Mouse (Mus musculus) brain, embryonic 14.5 days (tissue): ENCODE measurements around the gene Cdc6. TPM values are rescaled to one million over a fixed set of nuclear protein-coding genes. Genes with fewer than 3 reads are reported as not detected.

ENCODE experiments used
- DNase-seq: peaks from one replicate; pipeline ENCODE4 v3.0.0-alpha.2; 2011; ENCODE audit warnings: low read depth
- CTCF ChIP-seq: fragments of 200-500 bp; IDR thresholded peaks from 2 replicates; pipeline ENCODE4 v1.5.1; 2012; ENCODE audit warnings: inconsistent platforms, mild to moderate bottlenecking, moderate library complexity, borderline replicate concordance; ENCODE audit not compliant: insufficient read depth, insufficient read length; ENCODE audit errors: extremely low read depth
- POLR2A ChIP-seq: fragments of 200-500 bp; IDR thresholded peaks from 2 replicates; pipeline ENCODE4 v1.6.1; 2012; ENCODE audit warnings: mild to moderate bottlenecking, inconsistent platforms, borderline replicate concordance; ENCODE audit not compliant: poor library complexity, insufficient read depth, insufficient read length, severe bottlenecking; ENCODE audit errors: extremely low read depth
- polyA plus RNA-seq: library from polyadenylated mRNA; depleted of rRNA; stranded (reverse); fragments of >200 nt; gene quantifications from 2 replicates; pipeline ENCODE4 v1.2.3, GENCODE M21; 2012; rRNA removed

The Cdc6 gene
- polyA plus RNA-seq = 4.5 and 6.2 TPM in 2 replicates

DNA sequence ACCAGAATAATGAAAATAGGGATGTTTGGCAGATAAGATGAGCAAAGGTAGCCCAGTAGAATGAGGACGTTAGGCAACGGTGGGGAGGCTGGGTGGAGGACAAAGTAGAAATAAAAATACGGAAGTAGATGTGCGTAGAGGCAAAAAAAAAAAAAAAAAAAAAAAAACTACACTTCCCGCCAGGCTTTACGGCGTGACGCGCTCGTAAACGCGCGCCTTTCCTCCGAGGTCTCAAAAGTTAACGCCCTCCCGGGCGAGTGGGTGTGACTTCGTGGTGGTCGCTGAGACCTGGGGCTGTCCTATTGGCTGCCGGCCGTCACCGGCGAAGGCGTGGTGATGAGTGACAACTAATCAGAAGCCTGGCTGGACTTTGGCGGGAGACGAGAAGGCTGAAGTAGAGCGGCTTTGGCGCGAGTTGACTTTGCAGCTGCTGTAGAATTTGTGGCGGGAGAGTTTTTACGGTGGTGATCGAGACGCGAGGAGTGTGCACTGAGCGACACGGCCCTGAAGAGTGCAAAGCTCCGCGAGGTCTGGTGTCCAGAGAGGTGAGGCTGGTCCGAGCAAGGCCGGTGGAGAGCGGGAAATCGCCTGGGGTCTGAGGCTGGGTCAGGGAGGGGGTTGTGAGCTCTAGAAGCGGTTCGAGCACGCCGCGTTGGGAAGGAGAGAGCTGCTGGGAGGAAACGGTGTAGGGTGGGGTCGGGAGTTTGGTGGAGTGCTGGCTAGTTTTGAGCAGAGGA, at the start of gene Cdc6:
Cdc6 (plus strand) TSS at position 365 of the 737 bp plus-strand sequence.
- peak; percentile 99 for DNase-seq
- TF ChIP-seq CTCF = no peak
- TF ChIP-seq POLR2A = no peak

DNA sequence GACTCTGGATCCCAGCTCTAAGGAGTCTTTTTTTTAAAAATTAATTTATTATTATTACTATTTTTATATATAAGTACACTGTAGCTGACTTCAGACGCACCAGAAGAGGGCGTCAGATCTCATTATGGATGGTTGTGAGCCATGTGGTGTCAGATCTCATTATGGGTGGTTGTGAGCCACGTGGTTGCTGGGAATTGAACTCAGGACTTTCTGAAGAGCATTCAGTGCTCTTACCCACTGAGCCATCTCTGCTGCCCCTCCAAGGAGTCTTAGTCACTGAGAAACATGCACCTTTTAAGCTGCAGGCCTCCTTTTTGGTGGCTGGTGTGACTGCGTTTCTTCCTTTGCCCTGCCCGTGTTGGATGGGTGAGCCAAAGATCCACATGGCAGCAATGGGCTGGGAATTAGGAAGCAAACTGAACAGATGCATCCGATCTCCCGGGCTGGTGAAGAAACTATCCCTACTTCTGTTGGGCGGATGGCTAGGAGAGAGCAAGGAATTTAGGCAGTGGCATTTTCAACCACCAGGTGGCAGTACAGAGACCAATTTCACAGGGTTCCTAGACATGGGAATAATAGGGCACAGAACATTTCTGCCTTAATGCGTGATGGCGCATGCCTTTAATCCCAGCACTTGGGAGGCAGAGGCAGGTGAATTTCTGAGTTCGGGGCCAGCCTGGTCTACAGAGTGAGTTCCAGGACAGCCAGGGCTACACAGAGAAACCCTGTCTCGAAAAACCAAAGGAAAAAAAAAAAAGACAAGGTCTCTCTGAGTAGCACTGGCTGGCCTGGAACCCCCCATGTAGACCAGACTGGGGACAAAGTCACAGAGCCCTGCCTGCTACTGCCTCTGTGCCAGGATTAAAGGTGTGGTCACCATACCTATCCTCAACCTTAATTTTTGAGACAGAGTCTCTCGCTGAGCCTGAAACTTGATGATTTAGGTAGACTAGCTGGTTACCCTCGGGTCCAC, 48.6 kb upstream of the Cdc6 start:
- TF ChIP-seq POLR2A (no peak), CTCF (peak; percentile 81)
- peak; percentile 89 for DNase-seq

DNA sequence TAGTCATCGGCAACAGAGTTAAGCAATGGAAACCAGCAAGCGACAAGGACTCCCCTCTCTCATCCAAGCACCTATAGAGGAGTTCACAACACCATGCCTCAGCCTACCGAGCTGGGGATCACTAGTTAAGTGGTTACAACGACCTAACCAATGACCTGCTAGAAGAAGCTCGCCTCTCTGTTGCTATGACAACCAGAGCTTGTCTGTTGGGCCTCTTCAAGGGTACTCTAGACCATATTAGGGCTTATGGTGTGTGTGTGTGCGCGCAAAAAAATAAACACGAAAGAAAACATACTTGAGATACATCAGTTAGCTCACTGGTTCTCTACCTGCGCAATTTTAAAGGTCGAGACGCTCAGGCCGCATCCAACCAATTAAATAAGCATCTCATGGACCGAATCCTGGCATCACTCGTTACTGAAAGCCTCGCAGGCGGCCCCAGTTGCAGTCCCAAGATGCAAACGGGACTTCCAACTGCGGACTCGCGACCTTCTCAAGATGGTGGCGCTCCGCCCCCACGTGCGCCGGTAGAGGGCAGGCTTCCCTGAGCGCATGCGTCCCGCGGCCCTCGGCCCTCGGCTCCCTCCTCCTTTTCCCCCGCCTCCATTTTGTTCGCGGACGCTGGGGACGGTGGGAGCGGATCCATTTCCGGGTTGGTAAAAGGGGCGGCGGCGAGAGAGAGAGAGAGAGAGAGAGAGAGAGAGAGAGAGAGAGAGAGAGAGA, 44.4 kb upstream of the Cdc6 start, which contains the start of gene Wipf2:
Wipf2 (plus strand) TSS at position 611 of the 723 bp plus-strand sequence.
- peak; percentile 98 for DNase-seq
- TF ChIP-seq CTCF (peak; percentile 66), POLR2A (peak; percentile 33; the same call in 1 of the 2 replicates)

DNA sequence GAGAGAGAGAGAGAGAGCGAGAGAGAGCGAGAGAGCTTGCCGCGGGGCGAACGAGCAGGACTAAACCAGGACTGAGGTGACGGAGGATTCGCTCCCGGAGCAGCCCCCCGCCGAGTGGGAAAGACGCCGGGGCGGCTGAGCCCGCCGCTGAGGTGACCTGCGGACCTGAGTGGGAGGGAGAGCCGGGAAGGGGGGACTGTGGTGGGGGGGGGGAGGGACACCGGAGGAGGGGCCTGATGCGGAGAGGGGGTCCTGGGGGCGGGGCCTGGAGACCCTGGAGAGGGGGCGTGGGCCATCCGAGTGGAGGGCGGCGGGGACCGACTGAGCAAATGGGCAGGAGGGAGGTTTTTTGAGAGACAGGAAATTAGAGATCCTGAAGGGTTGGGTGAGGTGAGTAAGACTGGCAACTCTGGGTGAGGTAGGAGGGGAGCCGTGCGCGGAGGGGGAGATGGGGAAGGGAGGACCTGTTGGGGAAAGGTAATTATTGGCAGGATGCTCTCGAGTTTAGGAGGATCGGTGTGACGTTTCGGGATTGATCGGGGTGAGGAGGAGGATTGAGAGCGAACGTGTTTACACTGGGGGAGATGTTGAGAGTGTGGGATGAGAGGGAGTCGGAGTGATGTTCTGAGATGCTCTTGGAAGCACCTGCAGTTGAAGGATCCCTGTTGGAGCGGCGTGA, 43.7 kb upstream of the Cdc6 start:
- peak; percentile 90 for DNase-seq
- no peak for TF ChIP-seq CTCF
- TF ChIP-seq POLR2A = no peak; the same call in 1 of the 2 replicates

DNA sequence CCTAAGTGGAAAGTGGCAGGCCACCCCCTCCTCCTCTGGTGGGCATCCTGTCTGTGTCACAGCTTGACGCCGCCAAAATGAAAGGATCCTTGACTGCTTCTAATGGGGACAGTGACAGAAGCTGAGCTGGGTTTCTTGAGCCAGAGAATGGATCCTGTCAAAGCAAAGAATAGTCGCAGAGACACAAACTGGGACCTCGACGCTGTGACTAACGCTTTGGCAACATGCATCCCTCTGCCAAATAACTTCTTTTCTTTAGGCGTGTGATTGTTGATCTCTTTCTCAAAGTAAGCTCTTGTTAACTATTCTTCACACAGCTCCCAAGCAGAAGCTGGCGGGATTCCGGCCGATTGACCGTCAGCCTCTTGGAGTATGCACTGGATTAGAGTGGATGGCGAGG, 40.3 kb upstream of the Cdc6 start:
- peak; percentile 83 for DNase-seq
- no peak for TF ChIP-seq CTCF
- TF ChIP-seq POLR2A = no peak

DNA sequence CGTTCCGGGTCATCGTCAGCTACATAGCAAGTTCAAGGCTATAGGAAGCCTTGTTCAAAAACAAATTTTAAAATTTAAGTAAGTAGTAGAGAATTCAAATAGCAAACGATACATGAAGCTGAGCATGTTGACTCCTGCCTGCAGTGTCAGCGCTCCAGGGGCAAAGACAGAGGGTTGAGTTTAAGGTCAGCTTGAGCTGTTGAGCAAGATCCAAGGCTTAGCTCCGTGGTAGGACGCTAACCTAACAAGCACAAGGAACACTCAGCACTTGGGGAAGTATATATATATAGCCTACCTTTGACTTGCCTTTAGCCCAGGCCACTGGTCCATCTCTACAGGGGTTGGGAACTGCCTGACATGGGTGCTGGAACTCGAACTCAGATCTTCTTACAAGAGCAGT, 37.7 kb upstream of the Cdc6 start:
- no peak for TF ChIP-seq POLR2A
- DNase-seq = no peak

DNA sequence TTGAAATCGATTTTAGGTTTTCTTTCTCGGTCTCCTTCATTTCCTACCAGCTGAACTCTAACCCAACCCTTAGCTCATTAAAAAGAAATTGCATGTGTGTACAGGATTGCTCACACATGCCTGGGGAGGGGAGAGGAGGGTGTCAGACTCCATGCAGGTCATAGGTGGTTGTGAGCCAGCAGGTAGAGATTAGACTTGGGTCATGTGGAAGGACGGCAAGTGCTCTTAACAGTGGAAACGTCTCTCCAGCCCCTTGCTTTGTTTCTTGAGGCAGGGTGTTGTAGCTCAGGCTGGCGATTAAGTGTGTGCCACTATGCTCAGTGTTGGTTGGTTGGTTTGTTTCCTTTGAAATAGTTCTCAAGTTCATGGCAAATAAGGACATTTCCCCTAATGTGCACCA, 36.8 kb upstream of the Cdc6 start:
- TF ChIP-seq CTCF = no peak
- no peak for TF ChIP-seq POLR2A
- DNase-seq = no peak

DNA sequence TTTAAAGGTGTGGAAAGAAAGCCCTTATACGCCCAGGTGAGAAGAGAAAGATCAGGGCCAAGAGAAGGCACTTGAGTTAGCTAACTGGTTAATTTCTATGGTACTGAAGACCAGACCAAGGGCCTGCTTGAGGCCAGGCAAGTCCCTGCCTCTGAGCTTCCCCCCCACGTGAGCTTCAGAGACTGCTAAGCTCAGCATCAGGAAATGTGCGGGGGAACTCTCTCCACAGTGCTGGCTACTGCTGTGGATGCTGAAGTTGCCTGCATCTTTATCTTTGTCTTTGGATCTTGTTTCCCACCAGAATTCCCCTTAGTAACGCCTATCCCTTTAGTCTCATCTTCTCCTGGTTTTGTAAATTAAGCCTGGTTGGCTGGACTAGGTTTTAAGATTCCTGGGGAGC, 36.2 kb upstream of the Cdc6 start:
- DNase-seq = no peak
- no peak for TF ChIP-seq CTCF
- TF ChIP-seq POLR2A = no peak

DNA sequence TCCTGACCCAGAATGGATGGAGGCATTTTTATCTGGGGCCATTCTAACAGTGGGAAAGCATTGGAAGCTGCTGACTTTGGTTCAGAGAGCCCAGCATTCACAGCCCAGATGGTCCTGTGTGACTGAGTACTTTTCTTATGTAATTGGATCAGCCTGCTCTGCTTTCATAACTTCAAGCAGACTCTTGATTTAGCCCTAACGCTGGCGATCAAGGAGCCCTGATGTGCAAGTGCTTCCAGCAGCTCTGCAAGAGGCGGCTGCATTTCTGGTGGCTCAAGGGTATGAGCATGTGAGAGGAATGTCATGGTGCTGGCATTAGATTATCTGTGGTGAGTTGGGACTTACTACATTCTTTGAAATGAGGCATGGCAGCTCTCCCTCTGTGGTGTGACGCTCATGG, 35.6 kb upstream of the Cdc6 start:
- DNase-seq = peak; percentile 43
- TF ChIP-seq CTCF = no peak
- no peak for TF ChIP-seq POLR2A

DNA sequence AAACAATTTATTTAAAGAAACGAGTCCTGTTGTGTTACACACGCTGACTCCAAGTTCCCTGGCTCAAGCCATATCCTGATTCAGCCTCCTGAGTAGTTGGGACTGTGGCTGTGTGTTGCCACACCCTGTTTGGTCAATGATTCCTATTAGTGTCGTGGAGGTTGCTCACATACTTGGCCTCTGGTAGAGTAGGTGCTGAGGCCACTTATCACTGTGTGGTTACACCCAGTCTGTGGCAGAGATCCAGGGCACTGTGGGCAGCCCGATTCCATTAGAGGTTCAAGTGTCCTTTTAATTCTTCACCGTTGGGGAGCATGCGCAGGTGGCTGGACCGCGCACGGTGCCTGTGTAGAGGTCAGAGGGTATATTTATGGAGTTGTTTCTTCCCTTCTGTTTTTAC, 33.7 kb upstream of the Cdc6 start:
- DNase-seq = no peak
- no peak for TF ChIP-seq POLR2A
- TF ChIP-seq CTCF = no peak

DNA sequence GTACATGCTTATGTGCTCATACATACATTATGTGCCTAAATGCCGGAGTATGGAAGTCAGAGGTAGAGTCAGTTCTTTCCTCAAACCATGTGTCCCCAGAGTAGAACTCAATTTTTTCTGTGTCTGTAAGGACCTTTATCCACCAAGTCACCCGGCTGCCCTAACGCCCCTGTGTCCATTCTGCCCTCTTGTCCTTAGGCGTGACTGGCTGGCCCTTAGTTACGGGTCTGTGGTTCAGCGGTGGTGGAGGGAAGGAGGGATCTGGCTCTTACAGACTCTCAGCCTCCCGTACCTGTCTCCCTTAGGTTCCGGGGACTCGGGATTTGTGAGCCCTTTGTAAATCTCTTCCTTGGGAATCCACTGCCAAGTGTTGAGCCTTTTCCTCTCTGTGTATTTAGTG, 30.6 kb upstream of the Cdc6 start:
- TF ChIP-seq CTCF (no peak), POLR2A (no peak)
- no peak for DNase-seq

DNA sequence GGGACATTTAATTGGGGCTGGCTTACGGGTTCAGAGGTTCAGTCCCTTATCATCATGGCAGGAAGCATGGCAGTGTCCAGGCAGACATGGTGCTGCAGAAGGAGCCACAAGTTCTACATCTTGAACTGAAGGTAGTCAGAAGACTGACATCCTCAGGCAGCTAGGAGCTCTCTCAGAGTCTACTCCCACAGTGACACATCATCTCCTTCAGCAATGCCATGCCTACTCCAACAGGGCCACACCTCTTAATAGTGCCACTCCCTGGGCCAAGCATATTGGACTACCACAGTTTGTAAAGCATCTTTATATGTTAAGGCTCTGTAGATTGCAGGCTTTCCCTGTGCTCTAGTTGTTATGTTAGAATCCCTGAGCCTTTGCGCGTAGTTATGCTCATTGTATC, 19.9 kb upstream of the Cdc6 start:
- TF ChIP-seq CTCF (no peak), POLR2A (no peak)
- DNase-seq = no peak
